Mouse (Mus musculus) urinary bladder, postnatal 4 days (tissue): ENCODE data around the gene Dpf3.

Experiments
- DNase-seq, 2 experiments: peaks; one replicate each; pipeline ENCODE4 v3.0.0; 2021 to 2022; ENCODE audit warnings: low spot score in 2 of 2

Dpf3 gene

DNA sequence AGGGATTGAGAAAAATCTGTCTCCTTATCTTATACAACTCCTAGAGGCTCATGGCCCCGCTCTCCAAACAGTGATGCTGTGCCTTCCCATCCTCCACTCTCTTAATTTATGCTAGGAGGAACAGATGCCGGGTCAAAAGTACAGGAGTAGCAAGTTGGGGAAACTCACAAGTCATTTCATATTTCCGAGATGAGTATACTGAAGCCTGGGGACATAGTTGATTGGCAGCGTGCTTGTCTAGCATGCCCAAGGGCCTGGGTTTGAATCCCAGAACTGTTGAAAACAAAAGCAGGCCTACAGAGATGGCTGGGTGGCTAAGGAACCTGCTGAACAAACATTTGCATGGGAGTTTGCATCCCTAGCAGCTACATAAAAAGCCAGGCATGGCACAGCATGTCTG is 72.3 kb downstream of the Dpf3 start:
- no peak for DNase-seq

DNA sequence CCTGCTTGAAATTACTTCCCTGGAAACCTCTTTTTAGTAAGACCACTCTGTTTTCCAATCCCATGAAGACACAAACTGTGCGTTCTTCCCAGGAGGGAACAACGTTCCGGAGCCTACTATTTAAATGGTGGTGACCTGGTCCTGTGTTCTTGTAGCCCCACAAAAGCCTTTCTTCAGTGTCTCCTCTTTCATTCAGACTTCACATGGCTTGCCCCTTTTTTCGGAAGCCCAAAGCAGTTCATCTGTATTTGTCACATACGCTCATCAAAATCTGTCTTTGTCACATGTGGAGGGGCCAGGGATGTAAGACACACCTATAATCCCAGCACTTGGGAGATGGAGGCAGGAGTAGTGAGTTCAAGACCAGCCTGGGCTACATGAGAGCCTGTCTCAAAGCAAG is 73.8 kb downstream of the Dpf3 start:
- no peak for DNase-seq

DNA sequence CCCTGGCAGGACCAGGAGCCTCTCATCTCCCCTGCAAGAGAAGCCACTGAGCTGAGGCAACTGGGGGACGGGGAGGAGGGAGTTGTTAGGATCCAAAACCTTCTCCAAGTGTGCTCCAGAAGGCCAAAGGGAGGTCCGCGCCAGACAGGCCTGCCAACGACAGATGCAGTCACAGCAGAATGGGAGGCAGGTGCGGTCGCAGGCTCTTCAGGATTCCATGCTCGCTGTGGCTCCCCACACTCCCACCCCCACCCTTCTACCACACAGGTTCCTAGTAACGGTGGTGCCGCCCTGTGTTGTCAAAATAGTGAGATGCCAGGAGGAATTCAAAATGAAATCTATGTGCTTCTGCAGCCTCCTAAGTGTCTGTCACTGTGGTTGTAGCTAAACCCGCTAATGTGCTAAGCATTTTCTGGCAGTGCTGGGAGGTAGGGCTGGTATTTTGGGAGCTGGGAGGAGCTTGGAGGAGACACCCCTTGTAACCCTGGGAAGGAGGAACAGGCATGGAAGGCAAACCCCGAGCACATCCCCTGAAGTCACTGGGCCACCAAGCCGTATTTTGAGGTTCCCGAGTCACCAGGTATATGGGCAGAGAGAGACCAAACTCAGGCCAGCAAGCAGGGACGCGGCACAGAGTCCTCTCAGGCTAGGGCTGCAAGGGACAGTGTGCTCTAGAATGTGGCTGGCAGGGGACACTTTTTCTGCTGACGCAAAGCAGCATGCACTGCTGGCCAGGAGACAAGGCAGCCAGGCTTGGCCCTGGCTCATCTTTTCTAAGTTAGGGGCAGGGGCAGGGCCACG is 75.6 kb downstream of the Dpf3 start:
- DNase-seq = no peak

DNA sequence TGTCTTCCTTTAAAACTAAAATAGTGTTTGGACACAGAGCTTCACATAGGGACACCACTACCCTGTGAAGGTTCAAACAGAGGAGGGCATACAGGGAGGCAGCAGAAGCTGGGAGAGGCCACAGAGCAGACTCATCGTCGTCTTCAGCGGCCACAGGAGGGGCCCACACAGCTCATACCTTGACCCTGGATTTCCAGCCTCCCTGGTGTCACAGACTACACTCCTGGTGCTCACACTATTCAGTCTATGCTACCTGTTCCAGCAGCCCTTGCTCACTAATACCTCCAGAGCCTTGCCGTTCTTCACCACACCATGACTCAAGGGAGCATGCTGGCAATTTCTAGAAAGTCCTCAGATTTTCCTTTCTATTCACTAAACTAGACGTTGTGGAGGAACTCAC is 76.5 kb downstream of the Dpf3 start:
- no peak for DNase-seq

DNA sequence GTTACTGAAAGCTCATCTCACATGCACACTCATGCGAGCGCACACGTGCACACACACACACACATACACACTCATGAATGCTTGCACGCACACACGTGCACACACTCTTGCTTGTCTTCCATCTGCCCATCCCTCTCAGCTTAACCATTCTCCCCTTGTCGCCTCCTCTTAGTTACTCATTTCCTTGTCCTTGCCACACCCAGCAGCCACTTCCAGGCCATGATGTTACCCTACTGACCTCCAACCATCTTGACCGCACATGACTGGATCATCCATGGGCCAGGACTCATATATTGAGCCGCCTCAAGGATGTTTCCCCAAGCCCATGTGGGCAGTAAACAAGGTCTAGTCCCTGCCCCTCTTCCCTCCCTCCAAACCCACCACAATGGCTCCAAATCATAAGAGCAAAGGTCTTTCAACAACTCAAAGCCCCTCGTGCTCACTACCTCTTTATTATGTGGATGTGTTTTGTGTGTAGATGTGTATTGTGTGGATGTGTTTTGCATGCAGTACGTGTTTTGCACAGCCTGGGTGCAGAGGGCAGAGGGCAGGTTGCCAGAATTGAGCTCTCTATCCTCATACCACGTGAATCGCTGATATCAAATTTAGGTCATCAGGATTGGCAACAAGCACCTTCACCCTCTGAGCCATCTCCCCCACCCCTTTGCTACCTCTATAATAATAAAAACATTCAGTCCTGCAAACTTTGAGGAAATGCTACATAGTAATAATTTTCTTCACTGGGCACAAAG is 82.0 kb downstream of the Dpf3 start:
- DNase-seq = no peak

DNA sequence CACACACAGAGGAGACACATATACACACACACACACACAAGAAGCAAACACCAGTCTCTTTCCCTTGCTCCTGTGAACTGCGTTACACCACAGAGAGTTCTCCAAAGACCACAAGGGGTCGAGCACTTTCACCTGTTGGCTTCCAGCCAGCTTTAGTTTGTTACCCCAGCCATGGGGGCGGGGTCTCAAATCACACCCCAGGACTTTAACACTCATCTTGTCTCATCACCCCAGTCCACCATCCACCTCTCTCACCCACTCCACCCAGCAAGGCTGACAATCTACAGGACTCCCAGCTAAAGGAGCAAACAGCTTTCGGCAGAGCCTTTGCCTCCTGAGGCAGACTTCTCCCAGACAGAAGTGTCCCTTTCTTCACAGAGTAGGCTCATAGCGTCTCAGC is 85.2 kb downstream of the Dpf3 start:
- no peak for DNase-seq

DNA sequence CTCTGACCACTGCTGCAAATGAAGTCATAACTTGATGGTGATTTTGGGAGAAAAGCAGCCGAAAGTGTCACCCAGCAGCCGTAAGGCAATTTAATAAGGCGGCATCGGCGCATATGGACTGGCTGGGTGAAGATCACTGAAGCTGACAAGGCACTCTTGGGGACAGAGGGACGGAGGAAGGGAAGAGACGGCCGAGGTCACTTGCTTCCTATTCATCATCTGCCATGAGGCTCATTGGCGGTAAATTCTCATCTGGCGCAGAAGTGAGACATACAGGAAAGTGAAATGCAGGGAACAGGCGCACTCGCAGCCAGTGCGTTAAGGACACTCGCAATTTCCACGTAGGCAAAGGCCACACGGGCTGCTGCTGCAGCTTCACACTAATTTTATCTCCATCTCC is 95.5 kb downstream of the Dpf3 start:
- no peak for DNase-seq

DNA sequence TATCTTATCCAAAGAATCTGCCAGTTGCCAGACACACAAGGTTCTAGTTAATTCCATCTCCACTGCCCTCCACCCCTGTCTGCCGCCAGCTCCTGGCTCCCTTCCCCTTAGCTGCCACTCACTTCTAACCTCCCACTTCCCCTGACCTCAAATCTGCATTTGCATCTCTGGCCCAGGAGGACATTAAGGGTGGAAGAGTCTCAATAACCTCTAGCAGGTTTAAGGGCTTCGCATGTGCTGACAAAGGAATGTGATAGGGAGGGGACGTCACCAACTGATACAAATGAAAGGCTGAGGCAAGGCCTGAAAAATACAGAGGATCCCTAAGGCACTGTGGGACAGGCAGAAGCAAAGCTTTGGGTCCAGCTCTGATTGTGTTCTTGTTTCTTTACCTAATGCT is 100.0 kb downstream of the Dpf3 start:
- DNase-seq = no peak

DNA sequence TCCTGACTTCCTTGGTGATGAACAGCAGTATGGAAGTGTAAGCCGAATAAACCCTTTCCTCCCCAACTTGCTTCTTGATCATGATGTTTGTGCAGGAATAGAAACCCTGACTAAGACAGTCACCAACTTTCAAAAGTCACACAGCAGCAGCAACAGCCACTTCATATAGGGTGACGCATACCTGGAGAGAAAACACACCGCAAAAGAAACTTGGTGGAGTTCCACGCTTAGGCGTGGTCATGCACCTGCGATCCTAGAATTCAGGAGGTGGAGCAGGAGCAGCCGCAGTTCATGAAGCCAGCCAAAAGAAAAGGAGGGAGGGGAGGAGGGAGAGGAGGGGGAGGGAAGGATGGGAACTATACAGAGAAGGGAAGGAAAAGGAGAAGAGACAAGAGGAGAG is 106.4 kb downstream of the Dpf3 start:
- no peak for DNase-seq

DNA sequence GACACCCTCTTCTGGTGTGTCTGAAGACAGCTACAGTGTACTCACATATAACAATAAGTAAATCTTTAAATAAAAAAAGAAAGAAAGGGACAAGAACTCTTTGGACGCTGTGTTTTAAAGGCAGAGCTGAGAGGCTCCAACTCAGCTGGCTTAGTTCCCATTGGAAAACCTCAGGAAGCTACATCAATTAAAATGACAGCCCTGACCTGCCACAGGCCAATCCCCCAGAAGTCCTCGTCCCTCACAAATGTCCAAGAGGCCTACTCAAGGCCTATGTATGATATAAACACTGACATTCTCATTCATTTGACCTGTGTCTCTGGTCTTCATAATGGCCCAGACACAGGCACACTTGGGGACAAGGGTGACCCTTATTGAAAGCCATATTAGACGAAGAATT is 107.5 kb downstream of the Dpf3 start:
- no peak for DNase-seq

DNA sequence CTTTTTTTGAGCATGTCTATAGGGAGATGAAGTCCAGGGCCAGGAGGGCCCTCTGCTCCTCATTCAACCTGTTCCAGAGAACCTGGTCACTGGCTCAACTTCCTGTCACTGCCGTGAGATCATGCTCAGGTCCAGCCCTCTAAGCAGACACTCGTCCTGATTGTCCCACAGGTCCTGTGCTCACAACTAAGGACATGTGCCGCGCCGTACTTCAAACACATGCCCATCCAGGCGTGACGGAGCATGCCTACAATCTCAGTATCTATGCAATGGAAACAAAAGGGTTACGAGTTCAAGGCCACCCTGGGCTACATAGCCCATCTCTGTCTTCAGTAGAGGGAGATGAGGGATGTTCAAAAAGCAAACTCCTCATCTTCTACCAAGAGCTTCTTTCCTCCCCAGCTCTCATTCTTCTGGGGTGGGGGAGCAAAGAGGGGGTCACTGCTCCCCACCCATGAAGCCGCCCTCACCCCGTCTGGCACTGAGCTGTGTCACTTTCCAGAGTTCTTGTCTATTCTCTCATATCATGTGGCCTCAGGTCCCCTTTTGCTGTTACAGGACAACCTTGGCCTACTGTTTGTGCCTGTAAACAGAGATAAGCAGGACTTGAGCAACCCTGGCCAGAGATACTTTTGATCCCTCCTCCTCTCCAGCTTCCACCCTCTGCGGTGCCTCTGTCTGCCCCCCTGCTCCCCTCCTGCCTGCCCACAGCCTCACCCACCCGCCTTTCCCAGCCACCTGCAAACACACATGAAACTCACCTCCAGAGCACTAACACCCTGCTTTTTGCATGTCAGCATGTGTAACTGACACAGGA is 112.3 kb downstream of the Dpf3 start:
- DNase-seq = no peak

DNA sequence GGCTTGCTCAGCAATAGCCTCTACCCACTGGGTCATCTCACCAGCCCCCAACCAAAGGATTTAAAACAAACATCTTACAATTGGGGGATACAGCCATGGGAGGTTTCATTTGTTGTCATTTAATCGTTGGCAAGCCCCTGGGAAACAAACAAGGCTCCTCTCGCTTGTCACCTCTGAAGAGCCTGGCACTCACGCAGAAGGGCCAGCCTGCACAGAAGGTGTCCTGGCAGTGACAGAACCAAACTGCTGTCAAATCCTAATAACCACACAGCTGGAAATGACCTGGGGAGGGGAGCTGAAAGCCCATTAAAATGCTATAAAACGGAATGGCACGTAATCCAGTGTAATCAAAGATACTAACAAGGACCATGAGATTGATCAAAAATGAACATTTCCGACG is 114.4 kb downstream of the Dpf3 start:
- peak in 1 of 2 experiments; percentile 10 for DNase-seq

DNA sequence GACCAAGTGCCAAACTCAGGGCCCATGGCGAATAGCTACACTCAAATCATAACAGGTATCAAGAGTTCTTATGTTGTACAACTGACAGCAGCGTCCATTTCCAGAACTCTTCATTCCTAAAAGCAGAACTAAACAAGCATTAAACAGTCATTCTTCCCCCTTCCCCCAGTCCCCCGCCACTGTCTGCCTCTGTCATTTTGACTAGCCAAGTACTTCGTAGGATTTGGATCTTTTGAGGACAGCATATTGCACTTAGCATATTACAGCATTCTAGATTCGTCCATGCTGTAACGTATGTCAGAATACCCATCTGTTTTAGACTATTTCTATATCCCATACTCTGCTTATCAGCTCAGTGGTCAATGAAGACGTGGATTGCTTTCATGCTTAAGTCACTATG is 115.2 kb downstream of the Dpf3 start:
- no peak for DNase-seq

DNA sequence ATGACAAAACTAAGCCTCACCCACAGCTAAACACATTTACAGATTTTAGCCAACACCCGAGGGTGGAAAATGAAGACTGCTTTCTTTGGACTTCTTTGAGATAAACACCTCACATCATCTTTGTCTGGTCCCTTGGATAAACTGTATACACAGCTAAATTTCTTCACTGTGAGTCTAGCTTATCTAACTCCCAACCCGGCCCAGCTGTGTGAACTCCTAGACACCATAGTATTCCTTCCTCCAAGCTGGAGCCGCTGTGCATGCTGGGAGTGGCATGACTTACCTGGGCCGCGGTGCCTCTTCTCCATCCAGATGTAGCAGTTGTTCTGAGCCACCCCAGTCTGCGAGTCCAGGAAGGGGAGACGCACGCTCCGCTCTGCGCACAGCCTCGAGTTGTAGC is 117.3 kb downstream of the Dpf3 start:
- DNase-seq = peak in 1 of 2 experiments; percentile 57

DNA sequence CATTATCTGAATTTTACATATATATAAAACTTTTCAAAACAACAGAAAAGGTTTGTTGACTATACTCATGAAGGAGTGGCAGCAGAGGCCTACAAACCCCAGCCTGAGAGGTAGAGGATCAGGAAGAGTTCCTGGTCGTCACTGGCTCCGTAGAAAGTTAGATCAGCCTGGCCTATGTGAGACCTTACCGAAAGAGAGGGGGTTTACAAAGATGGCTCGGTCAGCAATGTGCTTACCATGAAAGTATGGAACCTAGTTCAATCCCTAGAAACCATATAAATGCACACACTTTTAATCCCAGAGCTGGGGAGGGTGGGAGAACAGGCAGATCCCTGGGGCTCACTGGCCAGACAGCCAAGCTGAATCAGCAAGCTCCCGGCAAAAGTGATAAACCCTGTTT is 118.1 kb downstream of the Dpf3 start:
- DNase-seq = peak in 1 of 2 experiments; percentile 54

DNA sequence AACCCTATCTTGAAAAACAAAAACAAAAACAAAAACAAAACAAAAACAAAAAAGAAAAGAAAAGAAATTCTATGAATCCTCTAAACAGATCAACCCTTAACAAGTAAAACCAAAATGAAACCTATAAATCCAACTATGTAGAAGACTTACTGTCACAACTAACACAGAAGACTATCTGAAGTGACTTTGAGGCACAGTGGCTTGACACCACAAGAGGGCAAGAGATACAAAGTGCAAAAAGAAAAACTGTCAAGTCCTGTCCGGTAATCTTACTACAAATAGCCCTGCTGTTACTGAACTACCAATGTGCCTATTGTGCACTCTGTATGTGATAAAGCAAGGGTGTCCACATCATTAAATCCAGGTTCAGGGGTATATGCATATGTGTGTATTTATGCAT is 120.0 kb downstream of the Dpf3 start:
- DNase-seq = no peak

DNA sequence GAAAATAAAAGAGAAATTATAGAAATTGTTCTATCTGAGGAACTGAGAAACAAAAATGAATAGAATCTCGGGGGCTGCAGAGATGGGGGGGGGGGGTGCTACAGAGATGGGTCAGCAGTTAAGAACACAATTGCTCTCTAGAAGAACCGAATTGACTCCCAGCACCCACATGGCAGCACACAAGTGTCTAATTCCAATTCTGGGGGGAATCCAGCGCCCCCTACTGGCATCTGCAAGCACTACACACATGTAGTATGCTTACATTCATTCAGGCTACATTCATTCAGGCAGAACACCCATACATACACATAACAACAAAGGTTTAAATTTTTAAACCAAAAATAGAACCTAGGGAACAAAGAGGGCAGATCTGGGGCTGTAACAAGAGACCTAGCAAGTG is 122.7 kb downstream of the Dpf3 start:
- DNase-seq = no peak

DNA sequence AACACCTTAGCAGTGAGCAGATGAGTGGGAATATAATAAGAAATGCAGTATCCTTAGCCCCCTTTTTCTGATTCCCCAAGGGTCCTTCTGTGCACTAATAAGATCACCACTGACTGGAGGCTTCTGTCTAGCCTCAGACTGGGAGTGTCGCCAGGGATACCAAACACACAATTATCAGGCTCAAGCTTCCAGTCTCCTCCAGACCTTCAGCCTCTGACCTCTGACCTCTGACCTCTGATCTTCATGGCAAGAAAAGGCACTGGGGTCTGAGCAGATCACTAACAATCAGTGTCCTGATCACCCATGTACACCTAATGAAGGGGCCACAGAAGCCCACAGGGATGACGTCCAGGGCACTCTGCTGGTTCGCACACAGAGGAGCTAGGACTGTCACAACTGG is 125.7 kb downstream of the Dpf3 start:
- no peak for DNase-seq

DNA sequence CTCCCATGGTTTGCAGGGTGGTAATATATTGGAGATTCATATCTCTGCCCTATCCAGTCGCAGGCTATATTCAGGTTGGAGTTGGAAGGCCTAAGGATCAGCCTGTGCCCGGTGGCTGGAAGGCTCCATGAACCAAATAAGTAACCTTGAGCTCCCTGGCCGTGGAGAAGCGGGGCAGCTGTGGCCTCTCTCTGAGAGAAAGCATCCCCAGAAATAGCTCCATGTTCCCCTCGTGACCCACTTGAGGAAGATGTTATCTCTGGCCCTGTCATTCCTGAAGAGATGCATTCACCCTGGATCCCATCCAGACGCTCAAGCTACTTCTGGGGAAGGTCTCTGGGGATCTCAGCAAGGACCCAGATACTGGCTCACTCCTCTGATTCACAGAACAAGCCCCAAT is 134.9 kb downstream of the Dpf3 start:
- DNase-seq = peak in 1 of 2 experiments; percentile 45

DNA sequence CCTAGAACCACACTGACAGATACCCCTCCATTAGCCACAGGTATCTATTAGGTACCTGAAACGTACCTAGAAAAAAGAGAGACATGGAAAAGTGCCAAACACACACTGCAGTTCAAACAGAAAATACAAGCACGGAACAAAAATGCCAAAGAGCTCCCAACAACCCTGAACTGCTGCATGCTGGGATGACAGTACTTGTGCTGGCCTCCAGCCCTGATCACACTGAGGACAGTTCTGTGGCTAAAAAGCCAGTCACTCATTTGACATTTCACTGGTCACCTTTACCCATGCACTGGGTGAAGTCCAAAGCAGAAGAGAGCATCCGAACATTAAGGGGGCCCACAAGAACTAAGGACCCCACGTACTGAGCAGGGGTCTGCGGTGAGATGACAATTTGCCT is 137.8 kb downstream of the Dpf3 start:
- no peak for DNase-seq

DNA sequence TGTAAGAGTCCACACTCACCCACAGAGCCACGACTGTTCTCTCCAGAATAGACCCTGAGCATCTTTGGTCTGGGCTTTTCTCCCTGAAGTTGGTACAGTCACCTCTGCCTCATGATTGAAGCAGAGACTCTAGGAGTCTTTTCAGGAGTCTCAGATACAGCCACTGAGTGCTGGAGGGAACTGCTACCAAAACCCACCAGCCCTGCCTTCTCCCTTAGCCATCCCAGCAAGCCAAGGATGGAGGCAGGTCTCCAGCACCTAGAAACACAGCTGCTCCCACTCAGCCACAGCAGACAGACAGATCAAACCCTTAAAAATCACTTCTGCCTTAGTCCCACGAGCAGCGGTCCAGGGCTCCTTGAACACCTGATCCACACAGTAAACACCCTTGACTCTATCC is 139.3 kb downstream of the Dpf3 start:
- DNase-seq = peak in 1 of 2 experiments; percentile 51

DNA sequence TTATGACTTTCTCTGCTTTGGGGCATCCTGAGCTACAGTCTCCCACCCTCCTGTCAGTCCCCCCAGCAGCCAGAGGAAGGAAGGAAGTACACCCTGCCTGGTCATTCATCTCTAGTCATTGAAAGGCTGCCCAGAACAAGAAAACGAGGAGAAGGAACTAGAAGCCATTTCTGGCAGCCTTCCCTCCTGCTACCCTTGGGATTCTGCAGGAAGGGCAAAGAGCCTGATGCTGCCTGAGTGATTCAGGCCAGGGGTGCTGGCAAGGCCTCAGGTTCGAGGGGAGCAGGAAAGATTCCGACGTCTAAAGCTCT is 144.7 kb downstream of the Dpf3 start:
- DNase-seq = peak in 1 of 2 experiments; percentile 42
